ENCODE assay signal across 9 mouse cellular contexts in the genomic region with DNA sequence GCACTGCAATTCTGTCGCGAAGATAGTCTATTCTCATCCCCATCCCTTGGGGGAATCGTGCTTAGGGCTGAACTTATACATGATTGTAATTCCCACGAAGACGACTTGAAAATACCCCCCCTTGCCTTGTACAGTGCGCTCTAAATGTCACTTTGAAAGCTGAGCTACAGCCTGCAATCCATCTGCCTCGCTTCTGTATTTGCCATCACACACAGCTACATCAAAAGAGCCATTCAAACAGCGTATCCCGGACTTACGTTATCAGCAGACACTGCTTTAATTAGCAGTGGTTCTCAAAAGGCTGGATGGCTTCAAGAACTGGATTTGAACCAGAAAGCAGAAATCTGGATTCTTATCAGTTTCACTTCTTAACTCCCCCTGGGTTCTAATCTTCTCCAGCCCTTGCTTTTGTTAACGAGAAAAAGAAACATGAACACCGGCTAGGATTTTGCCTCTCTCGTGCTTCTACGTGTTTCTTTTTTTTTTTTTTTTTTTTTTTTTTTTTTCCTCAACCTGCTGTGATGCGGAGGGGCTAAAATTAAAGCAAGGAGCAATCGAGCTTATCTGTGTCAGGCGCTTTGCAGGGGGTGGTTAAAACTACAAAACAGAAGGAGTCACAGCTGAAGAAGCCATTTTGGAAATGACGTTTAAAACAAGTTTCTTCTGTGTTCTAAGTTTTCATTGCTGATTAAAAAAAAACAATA. TPM values are rescaled to one million over a fixed set of nuclear protein-coding genes. Genes with fewer than 3 reads are reported as not detected.
A peak's percentile ranks its signal among the peaks of the same experiment; 100 is the strongest.
DNase-seq lines count a peak whose midpoint lies in the region; ATAC-seq and TF ChIP-seq lines count a peak whose summit lies in the region.
"Had no signal": no experiment of that assay in that cellular context is flagged by ENCODE, and none has a peak within 500 bp of the region (broad histone marks: within the 10 kb centered on the region; RNA-seq: fewer than 3 reads in every experiment).

No protein-coding gene starts in this region.

- WGBS in lung, embryonic 15.5 days, result 6% methylated on average over 18 of the region's 18 CpGs
- WGBS in forebrain, postnatal 0 days, result 9% methylated on average over 18 of the region's 18 CpGs
- WGBS in neural tube, embryonic 14.5 days, result 39% methylated on average over 18 of the region's 18 CpGs

- ATAC-seq in lung, embryonic 15.5 days (ENCODE audit: borderline replicate concordance, extremely low read depth, low FRiP score, low TSS enrichment), result peak; percentile 69; the same call in 1 of the 2 replicates
- peak; percentile 91 for ATAC-seq in forebrain, postnatal 0 days
- ATAC-seq in neural tube, embryonic 14.5 days (ENCODE audit: low read depth), result peak; percentile 63

- no peaks in the 10 kb centered on the region for H3K9me3 ChIP-seq in lung, embryonic 15.5 days
- H3K9me3 ChIP-seq in forebrain, postnatal 0 days (ENCODE audit: low read length), result no peaks in the 10 kb centered on the region
- H3K9me3 ChIP-seq in neural tube, embryonic 14.5 days (ENCODE audit: control insufficient read depth, low read length), result no peaks in the 10 kb centered on the region
- H3K9me3 ChIP-seq: liver, embryonic 13.5 days had no signal

- H3K36me3 ChIP-seq in lung, embryonic 15.5 days, result no peaks in the 10 kb centered on the region
- H3K36me3 ChIP-seq in forebrain, postnatal 0 days (ENCODE audit: insufficient read depth), result no peaks in the 10 kb centered on the region
- H3K36me3 ChIP-seq in neural tube, embryonic 14.5 days (ENCODE audit: control insufficient read depth, insufficient read depth, low read length), result no peaks in the 10 kb centered on the region
- H3K36me3 ChIP-seq: liver, embryonic 13.5 days had no signal

- peak overlapping the region; percentile 44 for H3K4me2 ChIP-seq in lung, embryonic 15.5 days
- peak overlapping the region; percentile 34 for H3K4me2 ChIP-seq in forebrain, postnatal 0 days (ENCODE audit: low read depth)
- peak overlapping the region; percentile 32 for H3K4me2 ChIP-seq in neural tube, embryonic 14.5 days (ENCODE audit: low read depth, low read length)
- H3K4me2 ChIP-seq: liver, embryonic 13.5 days had no signal

- H3K27ac ChIP-seq in lung, embryonic 15.5 days, result no peak overlapping the region
- peak overlapping the region; percentile 66 for H3K27ac ChIP-seq in forebrain, postnatal 0 days (ENCODE audit: low read depth, low read length)
- peak overlapping the region; percentile 2; the same call in 1 of the 2 replicates for H3K27ac ChIP-seq in neural tube, embryonic 14.5 days (ENCODE audit: low read depth, low read length)
- H3K27ac ChIP-seq: liver, embryonic 13.5 days had no signal

- H3K4me1 ChIP-seq in lung, embryonic 15.5 days, result peaks cover 9% of the 10 kb centered on the region; the same call in 1 of the 2 replicates
- H3K4me1 ChIP-seq in forebrain, postnatal 0 days (ENCODE audit: insufficient read depth), result no peaks in the 10 kb centered on the region
- 0 out of 2 replicates have a peak, but pooled peaks cover 3% of the 10 kb centered on the region for H3K4me1 ChIP-seq in neural tube, embryonic 14.5 days (ENCODE audit: control insufficient read depth, insufficient read depth, low read length)
- H3K4me1 ChIP-seq: liver, embryonic 13.5 days had no signal

- H3K27me3 ChIP-seq in lung, embryonic 15.5 days, result no peaks in the 10 kb centered on the region
- no peaks in the 10 kb centered on the region for H3K27me3 ChIP-seq in forebrain, postnatal 0 days (ENCODE audit: insufficient read depth, low read length)
- H3K27me3 ChIP-seq in neural tube, embryonic 14.5 days (ENCODE audit: control insufficient read depth, insufficient read depth, low read length), result no peaks in the 10 kb centered on the region
- H3K27me3 ChIP-seq: liver, embryonic 13.5 days had no signal

- H3K4me3 ChIP-seq in lung, embryonic 15.5 days, result peak overlapping the region; percentile 6
- peak overlapping the region; percentile 26 for H3K4me3 ChIP-seq in forebrain, postnatal 0 days (ENCODE audit: low read depth, low read length)
- no peak overlapping the region for H3K4me3 ChIP-seq in neural tube, embryonic 14.5 days (ENCODE audit: low read depth, low read length)
- H3K4me3 ChIP-seq: liver, embryonic 13.5 days had no signal

- DNase-seq in lung, adult 18-20 months, result no peak
- peak; percentile 83 for DNase-seq in forebrain, postnatal 0 days
- peak; percentile 69 for DNase-seq in layer of hippocampus, adult 9-11 months
- no peak for DNase-seq in adrenal gland, postnatal 25 days
- DNase-seq in spleen, postnatal 4 days (ENCODE audit: low spot score in 2 of 2), result no peak
- DNase-seq in urinary bladder, postnatal 36 days (ENCODE audit: low spot score in 2 of 2), result no peak
- DNase-seq: liver, embryonic 13.5 days had no signal

- H3K9ac ChIP-seq in lung, embryonic 15.5 days, result no peak overlapping the region
- peak overlapping the region; percentile 44 for H3K9ac ChIP-seq in forebrain, postnatal 0 days
- 0 out of 2 replicates have a peak overlapping the region, but pooled peaks have one; percentile 7 for H3K9ac ChIP-seq in neural tube, embryonic 14.5 days (replicated peaks; ENCODE audit: low read depth, low read length)
- H3K9ac ChIP-seq: liver, embryonic 13.5 days had no signal

- no peak for TF ChIP-seq CTCF in forebrain, postnatal 0 days (IDR thresholded peaks at IDR 0.05; ENCODE audit: low read depth)

RNA-seq across cellular contexts. Expression of a gene that starts 12.5 kb away (rescaled TPM):
- 3.2 and 5.7 TPM in 2 replicates for polyA plus RNA-seq in lung, embryonic 15.5 days (2015; fragmentation: Nextera tagmentation; extraction: Ambion mirVana)
- 6.9 and 16.5 TPM in 2 replicates for total RNA-seq in forebrain, postnatal 0 days (2014; rRNA removed)
- 16.2 and 22.6 TPM in 2 replicates for polyA plus RNA-seq in forebrain, postnatal 0 days (2015; fragmentation: Nextera tagmentation; extraction: Ambion mirVana)
- 1.2 and 1.4 TPM in 2 replicates for polyA plus RNA-seq in neural tube, embryonic 14.5 days (2014; fragmentation: Nextera tagmentation; extraction: Ambion mirVana)
- 1.0 TPM in 1 of 2 replicates, not detected in the other for total RNA-seq in adrenal gland, postnatal 25 days (2021)
- polyA plus RNA-seq: liver, embryonic 13.5 days had no signal

Comparison
In these comparisons a context has a peak if more than half of its experiments do, and no peak if none do; other contexts are left out.
1. DNase-seq: peak in forebrain, postnatal 0 days (single experiment) and layer of hippocampus, adult 9-11 months (single experiment); none in lung, adult 18-20 months (0 of 2), adrenal gland, postnatal 25 days (single experiment), spleen, postnatal 4 days (0 of 2) and urinary bladder, postnatal 36 days (0 of 2).
2. Peak in every context shown above with its lines, with median percentiles within 50 percentile points of each other: ATAC-seq and H3K4me2 ChIP-seq.